ENCODE assay signal across 19 mouse cellular contexts in genomic region chr5:100483569-100483968, GRCm38 (mm10). TPM values are rescaled to one million over a fixed set of nuclear protein-coding genes. Genes with fewer than 3 reads are reported as not detected.
DNase-seq lines count a peak whose midpoint lies in the region; ATAC-seq and TF ChIP-seq lines count a peak whose summit lies in the region.
"Had no signal": no experiment of that assay in that cellular context is flagged by ENCODE, and none has a peak within 500 bp of the region (broad histone marks: within the 10 kb centered on the region; RNA-seq: fewer than 3 reads in every experiment).

No protein-coding gene starts in this region.

- TF ChIP-seq CTCF in bone marrow, adult 2 months (IDR thresholded peaks at IDR 0.05; ENCODE audit: control insufficient read depth, insufficient read depth, low read length): no peak

- peak; percentile 23 for DNase-seq in naive thymus-derived CD4-positive, alpha-beta T cell, adult 2 months (ENCODE audit: low read depth)
- no peak for DNase-seq in frontal cortex, postnatal 25 days (ENCODE audit: low spot score in 2 of 2)
- no peak for DNase-seq in right cerebral cortex, adult 2 months (ENCODE audit: low spot score in 2 of 2)
- DNase-seq: adrenal gland, postnatal 14 days; cerebellum, adult 18-20 months; cerebellum, adult 9-11 months; cerebellum, postnatal 36 days; gastrocnemius, postnatal 14 days; heart, adult 2 months; heart, postnatal 14 days had no signal

- TF ChIP-seq POLR2A in bone marrow, adult 2 months (IDR thresholded peaks at IDR 0.05; ENCODE audit: borderline replicate concordance, control insufficient read depth, low read depth, low read length): no peak

- peaks cover 2% of the 10 kb centered on the region; the same call in 1 of the 2 replicates for H3K4me1 ChIP-seq in bone marrow, adult 2 months (ENCODE audit: control insufficient read depth, insufficient read depth, low read length)
- H3K4me1 ChIP-seq: forebrain, embryonic 12.5 days; heart, embryonic 15.5 days; hindbrain, embryonic 10.5 days had no signal

- peak overlapping the region; percentile 30; the same call in 1 of the 2 replicates for H3K27ac ChIP-seq in bone marrow, adult 2 months (ENCODE audit: control insufficient read depth, insufficient read depth, low read depth, low read length, poor library complexity)
- H3K27ac ChIP-seq: embryonic facial prominence, embryonic 13.5 days; forebrain, embryonic 12.5 days; heart, adult 2 months; heart, embryonic 15.5 days; hindbrain, embryonic 10.5 days; hindbrain, embryonic 14.5 days had no signal

- ATAC-seq in CD4-positive, CD25-positive, alpha-beta regulatory T cell, adult 4 months: peak; percentile 56
- no peak for ATAC-seq in megakaryocyte progenitor cell, adult 5-6 weeks (replicated peaks; ENCODE audit: poor library complexity)
- ATAC-seq: forebrain, embryonic 16.5 days had no signal

- H3K4me3 ChIP-seq in bone marrow, adult 2 months (replicated peaks; ENCODE audit: control insufficient read depth, low read depth, low read length): no peak overlapping the region
- H3K4me3 ChIP-seq: embryonic facial prominence, embryonic 13.5 days; forebrain, embryonic 12.5 days; heart, adult 2 months; heart, embryonic 15.5 days; hindbrain, embryonic 10.5 days had no signal

RNA-seq across cellular contexts. Expression of gene Lin54, which starts 16.9 kb away (rescaled TPM):
- polyA plus RNA-seq in CD4-positive, CD25-positive, alpha-beta regulatory T cell, adult 4 months (2017; shearing (Covaris generic)): 1 to 10 TPM; 9.2 to 9.9 TPM
- 6.8 and 12.5 TPM in 2 replicates for polyA plus RNA-seq in bone marrow, adult 2 months (2011; ENCODE audit: insufficient read depth, insufficient read length, low replicate concordance, missing spikeins)
- total RNA-seq in megakaryocyte progenitor cell, adult 5-6 weeks (2015): 25.5 and 31.1 TPM in 2 replicates
- 30.1 and 44.3 TPM in 2 replicates for total RNA-seq in megakaryocyte progenitor cell, adult 5-6 weeks (2017)

RNA-seq across cellular contexts. Expression of gene Cops4, which starts 34.5 kb away (rescaled TPM):
- polyA plus RNA-seq in CD4-positive, CD25-positive, alpha-beta regulatory T cell, adult 4 months (2017; shearing (Covaris generic)): 100 to 1,000 TPM; 114 to 118 TPM
- polyA plus RNA-seq in bone marrow, adult 2 months (2011; ENCODE audit: insufficient read depth, insufficient read length, low replicate concordance, missing spikeins): 26.8 and 45.5 TPM in 2 replicates
- total RNA-seq in megakaryocyte progenitor cell, adult 5-6 weeks (2015): 87.1 and 98.6 TPM in 2 replicates
- total RNA-seq in megakaryocyte progenitor cell, adult 5-6 weeks (2017): 137 and 159 TPM in 2 replicates
